Mouse (Mus musculus): ENCODE data around the gene Pon2.

The Pon2 gene

DNA sequence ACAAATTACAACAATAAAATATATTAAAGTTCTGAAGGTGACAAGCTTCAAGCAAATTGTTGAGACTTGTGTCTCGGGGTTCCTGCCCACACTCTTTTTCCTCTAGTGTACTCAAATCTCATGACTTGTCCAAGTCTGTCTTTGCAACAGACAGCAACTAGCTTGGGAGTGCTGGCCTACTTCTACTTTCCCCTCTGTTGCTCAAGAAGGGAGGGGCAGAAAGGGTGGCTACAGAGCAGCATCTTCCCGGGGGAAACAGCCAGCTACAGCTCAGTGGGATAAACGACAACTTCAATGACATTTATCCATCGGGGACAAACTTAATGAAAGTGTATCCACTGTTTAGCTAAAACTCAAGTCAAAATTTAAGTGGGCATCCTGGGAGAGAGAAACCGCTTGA is 5.4 kb downstream of the Pon2 start:
- no peak for DNase-seq (ENCODE audit: low spot score)

DNA sequence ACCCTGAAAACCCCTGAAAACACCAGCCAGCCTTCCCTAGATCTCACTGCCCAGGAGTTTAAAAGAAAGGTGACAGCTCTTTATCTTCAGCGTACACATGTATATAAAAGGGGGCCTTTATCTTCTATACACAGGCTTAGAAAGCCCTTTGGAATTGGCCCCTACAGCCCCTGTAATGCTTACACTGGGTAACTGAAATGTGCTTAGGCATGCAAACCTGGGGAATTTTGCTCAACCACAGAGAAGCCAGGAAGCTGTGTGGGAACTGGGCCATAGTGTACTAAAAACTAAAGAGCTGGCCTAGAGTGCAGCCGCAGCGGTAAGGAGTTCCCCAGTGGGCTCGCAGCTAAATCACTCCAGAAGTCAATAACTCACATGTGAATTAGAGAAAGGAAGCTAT is 6.8 kb downstream of the Pon2 start:
- no peak for DNase-seq (ENCODE audit: low spot score)

DNA sequence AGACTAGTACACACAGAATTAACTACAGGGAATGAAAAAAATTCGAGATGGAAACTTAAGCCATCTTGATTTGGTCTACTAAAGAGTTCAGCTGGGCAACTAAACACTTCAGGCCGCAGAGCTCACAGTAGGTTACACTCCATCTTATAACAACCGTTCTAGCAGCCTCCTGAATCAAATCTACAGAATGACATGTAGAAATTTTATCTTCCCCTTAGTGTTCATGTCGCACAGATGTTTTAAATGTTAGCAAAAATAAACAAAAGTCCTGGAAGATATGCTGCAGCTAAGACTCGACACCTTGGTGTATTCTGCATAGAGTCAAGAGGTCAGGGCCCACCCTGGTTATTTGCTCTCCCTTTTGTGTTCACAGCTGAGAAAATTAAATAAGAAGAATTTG is 10.3 kb downstream of the Pon2 start:
- DNase-seq (ENCODE audit: low spot score) = no peak

DNA sequence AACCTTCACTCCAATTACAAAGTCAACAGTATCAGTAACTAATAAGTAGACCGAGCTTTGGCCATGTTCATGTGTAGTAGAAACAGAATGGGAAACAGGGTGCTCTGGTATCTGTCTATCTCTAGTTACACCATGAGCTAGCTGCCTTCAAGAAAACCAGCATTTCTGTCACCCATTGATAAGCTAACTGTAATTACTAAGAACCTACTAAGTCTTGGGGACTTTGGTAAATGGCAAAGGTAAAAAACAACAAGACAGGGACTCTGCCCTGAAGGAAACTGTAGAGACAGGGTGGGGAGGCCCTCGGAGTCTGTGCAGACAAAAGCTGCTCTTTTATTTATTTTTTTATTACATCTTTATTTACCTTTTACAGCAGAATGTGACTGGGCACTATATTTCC is 10.9 kb downstream of the Pon2 start:
- no peak for DNase-seq (ENCODE audit: low spot score)

DNA sequence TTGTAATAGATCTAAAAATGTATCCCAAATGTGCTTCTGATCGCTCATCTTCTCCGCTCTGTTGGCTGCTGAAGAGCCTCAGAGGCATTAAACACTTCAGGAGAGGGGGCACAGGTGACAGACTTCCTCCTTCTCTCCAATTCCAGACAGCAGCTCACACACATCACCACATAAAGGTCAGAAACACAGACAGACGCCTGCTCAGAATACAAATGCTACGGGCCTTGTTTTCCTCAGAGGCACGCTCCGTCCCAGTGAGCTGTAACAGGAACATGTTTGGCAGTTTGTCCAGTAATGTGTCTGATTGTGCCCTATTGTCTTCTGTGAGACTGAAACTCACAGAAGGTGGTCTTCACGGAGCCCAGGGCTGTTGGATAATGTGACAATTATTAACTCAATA is 15.8 kb downstream of the Pon2 start:
- no peak for DNase-seq (ENCODE audit: low spot score)

DNA sequence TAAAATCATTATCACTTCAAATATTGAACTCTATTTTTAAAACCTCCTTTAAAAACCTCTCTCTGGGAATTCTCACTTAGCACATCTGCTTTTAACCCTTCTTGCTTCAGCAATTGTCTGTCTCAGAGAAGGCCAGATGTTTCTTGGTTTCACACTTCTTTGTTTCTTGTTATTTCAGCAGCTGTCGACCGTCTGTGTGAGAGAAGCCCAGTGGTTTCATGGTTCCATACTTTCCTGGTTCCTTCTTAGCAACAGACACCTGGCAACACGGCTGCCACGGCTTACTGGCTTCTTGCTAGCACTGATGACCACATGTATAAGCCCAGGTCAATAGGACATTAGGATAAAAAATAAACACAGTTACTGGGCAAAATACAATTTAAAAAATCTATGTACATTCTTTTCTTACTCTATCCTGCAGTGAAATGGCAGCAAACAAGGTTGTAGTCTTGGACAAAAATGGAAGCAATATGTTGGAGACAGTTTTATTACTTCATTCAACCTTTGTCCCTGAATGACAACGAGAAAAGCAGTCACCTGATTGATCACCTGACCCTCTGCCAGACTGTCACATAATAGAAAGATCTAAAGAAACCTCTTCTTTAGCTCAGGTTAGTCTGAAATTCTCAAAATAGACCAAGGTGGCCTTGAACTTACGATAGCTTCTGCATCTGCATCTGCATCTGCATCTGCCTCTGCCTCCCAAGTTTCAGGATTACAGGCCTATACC is 17.5 kb downstream of the Pon2 start:
- DNase-seq (ENCODE audit: low spot score) = no peak

- DNase-seq (ENCODE audit: low spot score) = no peak
These were observed 20.3 kb downstream of the Pon2 start for GRCm38 (mm10) chr6:5277972-5278371.

GRCm38 (mm10) chr6:5269641-5270040 is 28.6 kb downstream of the Pon2 start:
- no peak for DNase-seq (ENCODE audit: low spot score)

DNA sequence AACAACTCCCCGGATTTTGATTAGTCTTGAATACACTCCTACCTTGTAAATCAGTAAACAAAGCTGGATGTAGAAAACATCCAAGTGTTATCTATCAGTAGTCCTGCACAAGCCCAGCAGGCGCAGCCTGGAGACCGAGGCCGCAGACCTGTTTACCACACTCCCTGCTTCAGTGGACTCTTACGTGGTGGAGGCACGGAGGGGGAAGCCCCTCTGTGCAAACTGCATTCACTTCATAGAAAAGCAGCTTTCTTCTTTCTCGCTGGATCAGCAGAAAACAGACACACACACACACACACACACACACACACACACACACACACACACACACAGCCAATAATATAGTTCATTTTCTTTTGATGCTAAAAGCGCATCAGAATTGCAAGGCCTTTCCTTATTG is 33.5 kb downstream of the Pon2 start:
- no peak for DNase-seq (ENCODE audit: low spot score)

DNA sequence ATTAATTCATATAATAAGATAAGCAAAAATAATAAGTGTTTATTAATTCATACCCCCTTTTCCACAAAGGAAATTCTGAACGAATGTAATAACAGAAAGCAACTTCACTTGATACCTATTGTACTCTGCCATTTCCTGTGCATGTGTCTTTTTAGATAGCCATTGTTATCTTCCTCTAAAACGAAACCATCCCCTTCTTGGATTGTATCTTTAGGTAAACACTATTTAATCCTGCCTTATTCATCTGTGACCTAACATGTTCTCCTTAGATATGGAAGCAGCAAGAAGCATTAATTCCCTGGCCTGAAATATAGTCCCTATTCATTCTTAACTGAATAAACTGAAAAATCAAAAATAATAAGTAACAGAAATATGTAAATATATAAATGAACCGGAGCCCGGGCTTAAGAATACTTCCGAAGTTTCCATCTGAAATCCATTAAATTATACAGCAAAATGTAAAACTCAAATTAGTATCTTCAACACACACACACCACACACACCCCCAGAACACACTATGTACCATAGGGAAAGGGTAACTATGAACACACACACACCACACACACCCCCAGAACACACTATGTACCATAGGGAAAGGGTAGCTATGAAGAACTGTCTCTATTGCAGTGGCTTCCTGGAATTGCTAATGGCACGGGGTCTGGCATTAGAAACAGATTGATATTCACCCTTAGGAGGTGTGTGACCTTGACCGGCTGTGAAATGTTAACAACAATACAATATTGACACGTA is 34.8 kb downstream of the Pon2 start:
- DNase-seq (ENCODE audit: low spot score) = no peak

GRCm38 (mm10) chr6:5262322-5263249 is 35.7 kb downstream of the Pon2 start:
- no peak for DNase-seq (ENCODE audit: low spot score)

DNA sequence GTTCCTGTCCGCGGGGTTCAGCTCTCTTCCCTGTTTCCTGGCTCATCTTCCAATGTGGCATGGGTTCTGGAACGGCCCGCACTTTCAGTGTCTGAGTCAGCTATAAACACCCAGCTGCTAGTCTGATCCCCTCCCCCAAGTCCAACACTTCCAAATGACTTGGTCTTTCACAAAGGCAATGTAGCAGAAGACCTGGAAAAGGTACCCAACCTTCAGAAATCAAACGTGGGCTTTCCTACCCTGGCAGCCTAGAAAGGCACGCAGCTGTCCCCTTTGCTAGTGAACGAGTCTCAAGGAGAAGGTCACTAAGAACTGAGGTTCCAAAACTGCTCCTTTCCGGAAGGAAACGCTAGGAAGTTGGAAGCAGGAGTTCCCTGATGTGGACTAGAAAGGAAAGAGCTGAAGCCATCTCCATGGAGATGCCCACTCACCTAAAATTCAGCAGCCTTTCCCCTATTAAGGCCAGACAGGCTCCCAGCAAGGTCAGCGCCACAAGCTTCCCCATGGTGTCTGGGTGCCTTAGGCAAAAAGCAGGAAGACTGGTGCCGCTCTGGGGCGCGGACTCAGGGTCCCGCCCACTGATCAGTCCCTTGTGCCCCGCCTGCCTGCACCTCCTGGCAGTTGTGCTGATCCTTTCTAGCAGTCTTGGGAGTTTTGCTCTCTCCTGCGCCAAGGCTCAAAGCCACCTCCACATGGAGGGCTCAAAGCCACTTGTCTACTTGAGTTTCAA is 42.4 kb downstream of the Pon2 start, which contains the start of gene Pon3:
Pon3 (minus strand) TSS at position 565 of the 730 bp plus-strand sequence.
- DNase-seq (ENCODE audit: low spot score) = peak; percentile 24

DNA sequence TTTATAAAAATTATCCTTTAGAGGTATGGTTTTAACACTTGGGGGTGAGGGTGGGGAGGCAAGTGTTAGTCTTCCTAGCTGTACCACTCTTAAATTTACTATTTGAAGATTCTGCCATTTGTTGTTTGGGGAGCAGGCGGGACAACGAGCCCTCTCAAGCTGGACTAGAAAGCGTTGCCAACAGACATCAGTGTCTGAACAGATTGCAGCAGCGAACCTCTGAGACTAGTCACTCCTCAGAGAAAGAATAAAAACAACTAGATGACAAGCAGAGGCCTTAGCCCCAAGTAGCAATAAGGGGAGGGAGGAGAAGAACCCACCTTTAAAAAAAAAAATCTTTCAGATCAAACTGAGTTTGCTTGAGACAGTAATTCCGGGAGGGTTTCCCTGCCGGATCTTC is 43.0 kb downstream of the Pon2 start:
- no peak for DNase-seq (ENCODE audit: low spot score)

DNA sequence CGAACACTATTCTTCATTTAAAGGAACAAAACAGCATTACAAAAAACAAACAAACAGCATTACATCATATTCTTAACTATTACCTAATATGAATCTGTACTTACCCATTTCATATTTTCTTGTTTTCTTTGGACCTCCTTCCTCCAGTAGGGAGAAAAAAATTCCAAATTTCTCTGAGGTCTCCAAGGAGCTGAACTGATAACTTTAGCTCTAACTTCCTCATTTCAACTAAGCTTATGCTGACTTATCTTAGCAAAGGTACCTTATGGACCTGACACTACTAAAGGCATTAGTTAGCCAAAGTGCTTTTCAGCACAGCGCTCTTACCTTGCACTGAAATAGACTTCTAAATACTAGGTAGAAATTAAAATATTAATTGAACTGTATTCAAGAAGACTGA is 43.4 kb downstream of the Pon2 start:
- DNase-seq (ENCODE audit: low spot score) = no peak

- no peak for DNase-seq (ENCODE audit: low spot score)
These were observed 52.3 kb downstream of the Pon2 start for GRCm38 (mm10) chr6:5245926-5246325.

DNA sequence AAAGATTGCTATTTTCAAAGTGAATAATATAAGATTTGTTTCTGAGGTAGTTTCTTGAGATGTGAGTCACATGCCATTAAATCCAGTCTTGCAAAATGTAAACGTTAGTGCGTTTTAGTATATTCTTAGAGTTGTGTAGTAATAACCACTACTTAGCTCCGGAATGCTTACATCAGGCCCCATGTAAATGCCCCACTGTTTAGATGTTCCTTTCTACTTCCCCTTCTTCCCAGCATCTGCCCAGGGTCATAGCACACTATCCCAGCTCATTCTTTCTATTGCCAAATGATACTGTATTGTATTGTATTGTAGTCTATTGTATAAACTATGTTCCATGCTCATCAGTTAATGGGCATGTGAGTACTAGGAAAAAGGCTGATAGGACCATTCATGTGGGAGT is 59.5 kb downstream of the Pon2 start:
- DNase-seq (ENCODE audit: low spot score) = no peak

DNA sequence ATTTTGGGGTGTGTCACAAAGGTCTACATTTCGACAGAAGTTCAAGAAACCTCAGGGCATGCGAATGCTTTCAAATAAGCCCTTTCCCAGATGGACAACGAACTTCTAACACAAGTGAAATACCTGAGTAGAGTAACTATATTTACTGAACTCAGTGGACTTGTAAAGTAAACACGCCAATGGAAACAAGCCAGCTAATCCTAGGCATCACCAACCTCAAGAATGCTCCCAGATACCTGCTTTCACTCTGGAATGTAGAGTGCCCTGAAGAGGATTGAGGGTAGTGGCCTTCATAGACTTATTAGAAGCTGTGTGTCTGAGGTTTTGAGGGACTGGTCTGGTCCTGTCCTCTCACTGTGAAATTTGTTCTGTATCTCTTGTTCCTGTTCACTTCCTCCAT is 60.7 kb downstream of the Pon2 start:
- no peak for DNase-seq (ENCODE audit: low spot score)

DNA sequence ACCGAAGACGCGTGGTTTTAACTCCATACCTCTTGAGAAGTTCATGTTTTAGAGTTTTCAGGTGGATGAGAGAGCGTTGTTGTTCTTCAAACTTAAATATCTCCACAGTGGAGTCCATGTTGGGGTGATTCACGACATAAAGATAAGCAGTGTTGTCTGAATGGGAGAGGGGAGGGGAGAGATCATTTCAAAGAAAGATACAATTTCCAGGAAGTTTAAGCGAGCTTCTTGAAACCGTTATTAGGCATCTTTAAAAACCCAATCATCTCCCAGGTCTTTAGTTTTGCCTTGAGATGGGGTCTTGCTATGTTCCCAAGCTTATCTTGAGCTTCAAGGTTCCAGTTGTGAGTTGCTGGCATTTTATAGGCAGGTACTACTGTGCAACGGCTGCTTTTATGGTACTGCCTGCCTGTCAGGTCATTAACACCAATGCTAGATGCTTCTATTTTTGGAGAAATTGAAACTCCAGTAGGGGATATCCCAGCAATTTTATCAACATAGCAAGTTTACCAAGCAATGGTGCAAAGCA is 61.3 kb downstream of the Pon2 start:
- no peak for DNase-seq (ENCODE audit: low spot score)

DNA sequence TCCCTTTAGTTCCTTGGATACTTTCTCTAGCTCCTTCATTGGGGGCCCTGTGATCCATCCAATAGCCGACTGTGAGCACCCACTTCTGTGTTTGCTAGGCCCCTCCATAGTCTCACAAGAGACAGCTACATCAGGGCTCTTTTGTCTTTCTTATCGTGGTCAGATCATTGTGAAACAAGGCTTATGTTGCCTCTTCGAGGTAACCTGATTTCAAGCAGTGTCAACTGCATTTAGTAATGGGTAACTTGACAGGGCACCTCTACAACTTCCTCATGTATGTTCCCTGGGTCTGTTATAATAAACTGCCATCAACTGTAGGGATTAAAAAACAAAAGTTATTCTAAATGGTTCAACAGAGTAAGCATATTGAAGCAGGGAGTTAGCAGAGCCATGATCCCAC is 63.7 kb downstream of the Pon2 start:
- DNase-seq (ENCODE audit: low spot score) = no peak

- DNase-seq (ENCODE audit: low spot score) = no peak
These were observed 64.4 kb downstream of the Pon2 start for GRCm38 (mm10) chr6:5233812-5234211.

GRCm38 (mm10) chr6:5232022-5232421 is 66.2 kb downstream of the Pon2 start:
- no peak for DNase-seq (ENCODE audit: low spot score)

GRCm38 (mm10) chr6:5230261-5230660 is 68.0 kb downstream of the Pon2 start:
- no peak for DNase-seq (ENCODE audit: low spot score)
